Mouse (Mus musculus) stomach, embryonic 16.5 days (tissue): ENCODE results near the gene Btbd16. TPM values are rescaled to one million over a fixed set of nuclear protein-coding genes. Genes with fewer than 3 reads are reported as not detected.

Source experiments
- ATAC-seq: fragments of 200-750 bp; cut with Nextera tagmentation; 2 replicates; pipeline ENCODE4 v1.8.0; 2017; ENCODE audit warnings: moderate number of reproducible peaks, moderate TSS enrichment; ENCODE audit not compliant: insufficient read depth, low FRiP score
- H3K27ac ChIP-seq: fragments of 300-500 bp; sonication (generic); 2 replicates; pipeline ENCODE4 v1.5.1; 2014; ENCODE audit warnings: low read length
- H3K27me3 ChIP-seq: fragments of 300-500 bp; sonication (generic); 2 replicates; pipeline ENCODE4 v1.6.1; 2014; ENCODE audit warnings: low read length, control low read depth, mixed read lengths; ENCODE audit not compliant: control insufficient read depth, insufficient read depth
- H3K36me3 ChIP-seq: fragments of 300-500 bp; sonication (generic); 2 replicates; pipeline ENCODE4 v1.6.1; 2014; ENCODE audit warnings: low read length; ENCODE audit not compliant: control insufficient read depth, insufficient read depth
- H3K4me1 ChIP-seq: fragments of 300-500 bp; sonication (generic); 2 replicates; pipeline ENCODE4 v1.6.1; 2014; ENCODE audit warnings: low read length, control low read depth, mixed read lengths; ENCODE audit not compliant: control insufficient read depth, insufficient read depth
- H3K4me2 ChIP-seq: fragments of 300-500 bp; sonication (generic); 2 replicates; pipeline ENCODE4 v1.6.1; 2014; ENCODE audit warnings: low read depth, low read length, mixed read lengths
- H3K4me3 ChIP-seq: fragments of 300-500 bp; sonication (generic); replicated peaks from 2 replicates; pipeline ENCODE4 v1.5.1; 2014; ENCODE audit warnings: mild to moderate bottlenecking, low read length
- H3K9ac ChIP-seq: fragments of 300-500 bp; sonication (generic); 2 replicates; pipeline ENCODE4 v1.6.1; 2014; ENCODE audit warnings: low read length
- H3K9me3 ChIP-seq: fragments of 300-500 bp; sonication (generic); replicated peaks from 2 replicates; pipeline ENCODE4 v1.6.1; 2016; ENCODE audit warnings: low read length, control low read depth; ENCODE audit not compliant: control insufficient read depth
- WGBS: fragments of 180-500 bp; shearing (Covaris S2); extraction: QIAGEN DNeasy Blood & Tissue Kit; methylation state at CpG from one replicate; pipeline ENCODE4 v1.1.7; 2014; 5-methylcytosine and 5-hydroxymethylcytosine counted together
- polyA plus RNA-seq: library from polyadenylated mRNA; unstranded; fragments of >200 nt; fragmentation: Nextera tagmentation; extraction: Ambion mirVana; gene quantifications from 2 replicates; pipeline ENCODE4 v1.2.1, GENCODE M21; 2015

The Btbd16 gene
- polyA plus RNA-seq, 1 experiment from 2014 or later, result 0.14 TPM

GRCm38 (mm10) chr7:130764160-130764559 lies 9.7 kb upstream of the Btbd16 start:
- 92% methylated on average over 17 of the region's 17 CpGs for WGBS
- H3K4me2 ChIP-seq, result no peak overlapping the region
- H3K4me1 ChIP-seq, result 0 out of 2 replicates have a peak, but pooled peaks cover 4% of the 10 kb centered on the region
- no peaks in the 10 kb centered on the region for H3K9me3 ChIP-seq
- H3K36me3 ChIP-seq, result peaks cover 4% of the 10 kb centered on the region; the same call in 1 of the 2 replicates
- no peak overlapping the region for H3K9ac ChIP-seq
- no peaks in the 10 kb centered on the region for H3K27me3 ChIP-seq
- no peak overlapping the region for H3K27ac ChIP-seq
- no peak overlapping the region for H3K4me3 ChIP-seq
- ATAC-seq, result no peak

GRCm38 (mm10) chr7:130766411-130767170 lies 7.3 kb upstream of the Btbd16 start:
- H3K27me3 ChIP-seq, result no peaks in the 10 kb centered on the region
- H3K9me3 ChIP-seq, result no peaks in the 10 kb centered on the region
- H3K4me1 ChIP-seq, result 0 out of 2 replicates have a peak, but pooled peaks cover 4% of the 10 kb centered on the region
- H3K36me3 ChIP-seq, result 0 out of 2 replicates have a peak, but pooled peaks cover 4% of the 10 kb centered on the region
- no peak overlapping the region for H3K9ac ChIP-seq
- no peak overlapping the region for H3K4me3 ChIP-seq
- H3K4me2 ChIP-seq, result no peak overlapping the region
- 72% methylated on average over 30 of the region's 30 CpGs for whole genome bisulfite sequencing
- ATAC-seq, result no peak
- no peak overlapping the region for H3K27ac ChIP-seq

DNA sequence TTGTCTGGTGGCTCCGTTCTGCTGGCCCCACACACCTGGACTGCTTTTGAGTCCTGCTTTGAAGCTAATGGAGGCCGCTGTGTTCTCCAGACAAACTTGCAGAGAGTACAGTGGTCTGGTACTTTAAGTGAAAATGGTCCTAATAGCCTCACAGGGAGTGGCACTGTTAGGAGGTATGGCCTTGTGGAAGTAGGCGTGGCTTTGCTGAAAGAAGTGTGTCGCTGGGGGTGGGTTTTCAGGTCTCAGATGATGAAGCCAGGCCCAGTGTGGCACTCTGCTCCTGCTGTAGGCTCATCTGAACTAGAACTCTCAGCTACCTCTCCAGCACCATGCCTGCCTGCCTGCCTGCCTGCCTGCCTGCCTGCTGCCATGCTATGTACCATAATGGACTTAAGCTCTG lies 5.7 kb upstream of the Btbd16 start:
- no peak overlapping the region for H3K27ac ChIP-seq
- no peak overlapping the region for H3K4me2 ChIP-seq
- 0 out of 2 replicates have a peak, but pooled peaks cover 4% of the 10 kb centered on the region for H3K36me3 ChIP-seq
- H3K9me3 ChIP-seq, result no peaks in the 10 kb centered on the region
- 90% methylated on average over 4 of the region's 4 CpGs for WGBS
- no peak overlapping the region for H3K4me3 ChIP-seq
- H3K9ac ChIP-seq, result no peak overlapping the region
- no peaks in the 10 kb centered on the region for H3K27me3 ChIP-seq
- no peak for ATAC-seq
- H3K4me1 ChIP-seq, result no peaks in the 10 kb centered on the region

- Histone ChIP-seq H3K4me3 (no peak overlapping the region), H3K9ac (no peak overlapping the region), H3K36me3 (no peaks in the 10 kb centered on the region), H3K27me3 (no peaks in the 10 kb centered on the region), H3K4me2 (no peak overlapping the region), H3K9me3 (no peaks in the 10 kb centered on the region), H3K4me1 (no peaks in the 10 kb centered on the region), H3K27ac (no peak overlapping the region)
- WGBS, result 21% methylated on average over 3 of the region's 3 CpGs
- no peak for ATAC-seq
Measured at GRCm38 (mm10) chr7:130770707-130771106, 3.2 kb upstream of the Btbd16 start.

GRCm38 (mm10) chr7:130773171-130773830 lies 568 bp upstream of the Btbd16 start:
- no peaks in the 10 kb centered on the region for H3K9me3 ChIP-seq
- H3K4me1 ChIP-seq, result no peaks in the 10 kb centered on the region
- 0 out of 2 replicates have a peak overlapping the region, but pooled peaks have one; percentile 24 for H3K27ac ChIP-seq
- ATAC-seq, result peak; percentile 82
- WGBS, result 54% methylated on average over 11 of the region's 11 CpGs
- H3K4me3 ChIP-seq, result no peak overlapping the region
- H3K9ac ChIP-seq, result no peak overlapping the region
- H3K36me3 ChIP-seq, result no peaks in the 10 kb centered on the region
- H3K27me3 ChIP-seq, result no peaks in the 10 kb centered on the region
- no peak overlapping the region for H3K4me2 ChIP-seq

- Histone ChIP-seq H3K36me3 (no peaks in the 10 kb centered on the region), H3K4me3 (no peak overlapping the region), H3K9me3 (no peaks in the 10 kb centered on the region), H3K9ac (no peak overlapping the region), H3K27ac (no peak overlapping the region), H3K27me3 (no peaks in the 10 kb centered on the region), H3K4me2 (no peak overlapping the region), H3K4me1 (0 out of 2 replicates have a peak, but pooled peaks cover 1% of the 10 kb centered on the region)
- WGBS, result 52% methylated on average over 5 of the region's 5 CpGs
- ATAC-seq, result no peak
Measured at GRCm38 (mm10) chr7:130780866-130781419, 7.1 kb downstream of the Btbd16 start.

- H3K4me1 ChIP-seq, result 0 out of 2 replicates have a peak, but pooled peaks cover 6% of the 10 kb centered on the region
- H3K9me3 ChIP-seq, result no peaks in the 10 kb centered on the region
- no peak overlapping the region for H3K4me3 ChIP-seq
- no peaks in the 10 kb centered on the region for H3K36me3 ChIP-seq
- H3K27ac ChIP-seq, result no peak overlapping the region
- H3K9ac ChIP-seq, result no peak overlapping the region
- ATAC-seq, result no peak
- no peaks in the 10 kb centered on the region for H3K27me3 ChIP-seq
- H3K4me2 ChIP-seq, result no peak overlapping the region
- WGBS, result 67% methylated on average over 5 of the region's 5 CpGs
Measured at GRCm38 (mm10) chr7:130782501-130783050, 8.7 kb downstream of the Btbd16 start.

GRCm38 (mm10) chr7:130785923-130786575 lies 12.2 kb downstream of the Btbd16 start:
- no peak overlapping the region for H3K9ac ChIP-seq
- no peak overlapping the region for H3K4me3 ChIP-seq
- no peaks in the 10 kb centered on the region for H3K36me3 ChIP-seq
- H3K27me3 ChIP-seq, result no peaks in the 10 kb centered on the region
- peak; percentile 33; the same call in 1 of the 2 replicates for ATAC-seq
- H3K4me1 ChIP-seq, result 0 out of 2 replicates have a peak, but pooled peaks cover 6% of the 10 kb centered on the region
- 60% methylated on average over 12 of the region's 12 CpGs for WGBS
- no peak overlapping the region for H3K4me2 ChIP-seq
- no peaks in the 10 kb centered on the region for H3K9me3 ChIP-seq
- H3K27ac ChIP-seq, result no peak overlapping the region
